Mouse (Mus musculus): ENCODE measurements around the gene Mcpt2.
"Not testable (repeated sequence)": the region's sequence is repeated elsewhere in the genome, so short reads cannot be mapped to it uniquely, and the experiment has no call there.

Mcpt2 gene

GRCm38 (mm10) chr14:56041792-56042191, at the start of gene Mcpt2:
TSS of gene Mcpt2 (plus strand) at chr14:56042041.
- DNase-seq (ENCODE audit: extremely low spot score), result not testable (repeated sequence)

- DNase-seq (ENCODE audit: extremely low spot score), result no peak
These were observed 28.7 kb upstream of the Mcpt2 start for GRCm38 (mm10) chr14:56013147-56013546.

- DNase-seq (ENCODE audit: extremely low spot score), result no peak
These were observed 27.9 kb upstream of the Mcpt2 start for GRCm38 (mm10) chr14:56013924-56014323.

- DNase-seq (ENCODE audit: extremely low spot score), result not testable (repeated sequence)
These were observed 24.2 kb upstream of the Mcpt2 start, which contains the start of gene Mcpt1 for GRCm38 (mm10) chr14:56017671-56018070. TSS of gene Mcpt1 (plus strand) at chr14:56017971.

DNA sequence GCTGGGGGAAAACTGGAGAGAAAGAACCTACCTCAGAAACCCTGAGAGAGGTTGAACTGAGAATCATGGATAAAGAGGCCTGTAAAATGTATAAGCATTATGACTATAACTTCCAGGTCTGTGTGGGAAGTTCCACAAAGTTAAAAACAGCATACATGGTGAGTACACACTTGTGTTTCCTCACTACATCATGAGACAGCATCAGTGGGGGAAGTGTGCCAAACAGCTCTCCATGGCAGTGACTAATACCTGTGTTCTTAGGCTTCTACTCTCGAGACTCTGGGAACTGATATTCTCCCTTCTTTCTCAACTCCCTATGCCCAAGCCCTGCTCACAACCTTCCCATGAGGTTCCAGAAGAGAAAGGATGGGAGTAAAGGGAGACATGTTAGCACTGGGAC, 22.4 kb upstream of the Mcpt2 start:
- DNase-seq (ENCODE audit: extremely low spot score), result no peak

DNA sequence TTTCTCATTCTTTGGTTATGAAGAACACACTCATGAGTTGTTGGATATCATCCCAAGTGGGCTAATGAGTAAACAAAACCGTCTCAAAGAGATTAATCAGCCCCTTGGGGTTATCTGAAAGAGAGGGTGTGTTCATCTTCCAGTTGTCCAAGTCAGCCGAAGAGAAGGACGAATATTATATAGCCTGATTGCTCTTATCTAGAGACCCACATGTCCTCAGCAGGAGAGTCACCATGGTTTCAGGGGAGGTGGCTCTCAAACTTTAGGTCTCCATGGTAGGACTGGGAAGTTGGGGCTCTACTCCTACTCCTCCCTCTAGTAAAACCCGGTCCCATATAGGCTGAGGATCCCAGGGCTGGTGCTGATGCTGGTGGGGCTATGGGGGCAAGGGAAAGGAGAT, 20.5 kb upstream of the Mcpt2 start:
- DNase-seq (ENCODE audit: extremely low spot score), result not testable (repeated sequence)

GRCm38 (mm10) chr14:56030395-56030794, 11.4 kb upstream of the Mcpt2 start, which contains the start of gene Mcpt9:
TSS of gene Mcpt9 (minus strand) at chr14:56030495.
- not testable (repeated sequence) for DNase-seq (ENCODE audit: extremely low spot score)

DNA sequence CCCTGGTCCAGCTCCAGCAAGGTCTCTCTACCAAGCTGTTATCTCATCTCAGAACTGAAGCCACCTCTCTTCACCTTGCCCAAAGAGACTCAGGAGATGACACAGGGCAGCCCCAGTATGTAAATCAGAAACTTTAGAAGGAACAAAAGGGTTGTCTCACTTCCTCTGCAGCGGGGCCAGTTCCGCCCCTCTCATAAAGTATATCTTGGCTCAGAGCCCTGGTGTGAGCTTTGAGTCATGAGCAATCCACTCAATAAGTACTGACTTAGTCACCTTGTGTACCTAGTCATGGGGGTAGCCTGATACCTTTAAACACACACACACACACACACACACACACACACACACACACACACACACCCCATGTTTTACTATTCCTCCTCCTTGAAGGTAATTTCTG, 7.4 kb upstream of the Mcpt2 start:
- DNase-seq (ENCODE audit: extremely low spot score), result no peak

DNA sequence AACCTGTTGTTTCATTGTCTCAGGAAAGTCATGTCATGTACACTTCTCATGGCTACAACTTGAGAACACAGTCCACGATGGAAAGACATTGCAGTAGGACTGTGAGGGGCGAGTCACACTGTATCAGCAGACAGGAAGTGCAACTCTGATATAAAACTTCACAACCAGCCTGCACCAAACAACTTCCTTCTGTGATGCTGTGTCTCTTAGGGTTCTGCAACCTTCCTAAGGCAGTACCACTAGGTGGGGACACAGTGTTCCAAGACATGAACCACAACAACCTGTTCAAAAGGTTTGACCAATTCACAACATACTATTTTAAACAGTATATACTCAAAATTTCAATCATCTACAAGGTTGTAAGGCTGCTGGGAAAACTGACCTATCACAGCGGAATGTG, 13.6 kb downstream of the Mcpt2 start:
- no peak for DNase-seq (ENCODE audit: extremely low spot score)

DNA sequence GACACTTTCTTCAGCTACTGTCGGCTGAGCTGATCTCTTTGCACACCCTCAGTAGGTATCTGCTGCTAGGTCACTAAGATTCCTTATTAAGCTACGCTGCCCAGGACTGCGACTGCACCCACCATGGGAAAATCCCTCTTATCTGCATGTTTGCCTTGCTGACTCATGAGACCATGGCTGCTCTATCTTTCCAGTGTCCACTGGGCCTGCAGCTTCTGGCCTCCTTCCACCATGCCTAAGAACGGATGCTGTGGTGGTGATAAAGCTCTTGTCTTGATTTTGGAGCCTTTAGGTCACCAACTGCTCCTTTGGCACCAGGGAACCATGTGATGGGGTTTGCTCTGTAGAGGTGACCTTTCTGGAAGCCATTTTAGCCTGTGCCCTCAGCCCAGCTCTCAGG, 15.9 kb downstream of the Mcpt2 start:
- no peak for DNase-seq (ENCODE audit: extremely low spot score)

GRCm38 (mm10) chr14:56062213-56062612, 20.4 kb downstream of the Mcpt2 start, which contains the start of gene Mcpt4:
TSS of gene Mcpt4 (minus strand) at chr14:56062313.
- DNase-seq (ENCODE audit: extremely low spot score), result not testable (repeated sequence)

GRCm38 (mm10) chr14:56082016-56082415, 40.2 kb downstream of the Mcpt2 start:
- DNase-seq (ENCODE audit: extremely low spot score), result no peak

DNA sequence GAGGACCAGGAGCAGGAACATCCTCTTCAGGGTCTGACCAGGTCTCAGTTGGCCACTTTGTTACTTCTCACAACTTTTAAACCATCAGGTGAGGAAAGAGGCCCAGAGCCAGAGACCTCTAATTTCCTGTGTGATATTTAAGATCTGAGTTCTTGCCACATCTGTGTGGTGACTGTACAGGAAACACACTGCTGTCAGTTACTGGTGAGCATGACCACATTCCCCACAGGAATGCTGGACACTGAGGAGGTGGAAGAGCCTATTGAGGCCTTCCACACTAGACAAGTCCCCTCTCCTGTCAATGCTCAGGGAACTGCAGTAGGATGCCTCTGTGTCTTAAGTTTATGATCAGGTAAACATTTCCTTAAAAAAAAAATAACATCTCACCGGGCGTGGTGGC, 43.3 kb downstream of the Mcpt2 start, which contains the start of gene Mcpt8:
Gene Mcpt8 (minus strand): TSS at position 107 of the 400 bp plus-strand sequence.
- DNase-seq (ENCODE audit: extremely low spot score), result no peak

- no peak for DNase-seq (ENCODE audit: extremely low spot score)
These were observed 44.9 kb downstream of the Mcpt2 start for GRCm38 (mm10) chr14:56086711-56087110.

GRCm38 (mm10) chr14:56093353-56093752, 51.5 kb downstream of the Mcpt2 start:
- no peak for DNase-seq (ENCODE audit: extremely low spot score)
